Mouse (Mus musculus): Measurements from ENCODE around the gene Fam102a.

The Fam102a gene

GRCm38 (mm10) chr2:32581450-32582095 is 46.4 kb downstream of the Fam102a start:
- DNase-seq (ENCODE audit: extremely low spot score): peak; percentile 63

DNA sequence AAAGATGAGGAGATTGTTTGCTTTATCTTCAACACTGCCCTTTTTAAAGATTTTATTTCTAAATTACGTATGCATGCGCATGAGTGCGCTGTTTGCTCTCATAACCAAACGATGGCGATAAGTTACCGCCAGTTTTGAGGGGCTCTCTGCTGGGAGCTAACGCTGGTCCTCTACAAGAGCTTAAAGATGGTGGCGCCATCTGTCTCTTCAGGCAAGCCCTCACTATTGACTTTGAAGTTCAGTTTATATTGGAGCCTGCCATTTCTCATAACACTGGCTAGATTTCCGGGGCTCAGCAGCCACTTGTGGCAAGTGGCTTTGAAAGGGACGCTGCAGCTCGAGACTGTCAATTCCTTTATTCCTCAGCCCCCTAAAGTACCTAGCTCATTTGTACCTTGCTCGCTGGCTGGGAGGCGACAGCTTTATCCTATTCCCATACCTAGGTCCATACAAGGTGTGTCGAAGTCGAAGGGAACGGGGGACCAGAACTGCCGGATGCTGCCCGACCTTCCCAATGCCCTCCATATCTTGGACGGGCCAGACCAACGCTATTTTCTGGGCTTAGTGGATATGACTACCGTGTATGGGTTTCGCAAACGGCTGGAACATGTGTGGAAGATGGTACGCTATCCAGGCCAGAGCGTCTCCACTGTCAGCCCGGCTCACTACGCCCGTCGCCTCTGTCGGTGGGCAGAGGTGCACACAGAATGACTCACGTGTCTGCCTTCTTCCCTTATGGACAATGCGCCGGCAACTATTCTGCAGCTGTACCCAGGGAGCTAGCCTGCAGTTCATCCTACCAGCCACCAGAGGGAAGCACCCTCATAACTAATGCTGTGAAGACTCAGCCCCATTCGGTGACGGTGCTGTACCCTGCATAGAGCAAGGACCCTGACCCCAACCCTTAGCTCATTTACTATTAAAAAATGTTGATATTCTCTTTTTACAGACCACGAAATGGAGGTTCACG is 48.0 kb downstream of the Fam102a start:
- DNase-seq (ENCODE audit: extremely low spot score): peak; percentile 78

- no peak for DNase-seq (ENCODE audit: extremely low spot score)
Measured at GRCm38 (mm10) chr2:32585149-32585714, 50.1 kb downstream of the Fam102a start.

DNA sequence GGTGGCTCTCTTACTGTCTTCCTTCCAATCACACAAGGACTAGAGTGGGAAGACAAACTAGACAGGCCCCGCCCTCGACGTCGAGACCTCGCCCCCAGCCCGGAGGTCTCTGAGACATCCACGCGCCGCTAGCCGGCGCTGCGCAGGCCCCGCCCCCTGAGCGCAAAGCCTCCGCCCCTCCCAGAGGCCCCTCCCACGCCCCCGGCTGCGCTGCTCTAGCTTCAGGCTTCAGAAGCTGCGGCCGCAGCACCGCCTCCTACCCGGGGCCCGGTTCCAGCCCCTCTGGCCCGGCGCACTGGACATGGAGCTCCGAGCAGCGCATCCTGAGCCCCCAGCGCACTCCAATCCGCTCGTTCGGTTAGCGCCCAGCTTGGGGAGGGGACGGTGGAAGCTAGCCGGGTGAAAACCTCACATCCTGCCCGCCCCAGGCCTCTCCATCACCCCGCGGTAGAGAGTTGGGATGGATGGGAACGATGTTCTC is 51.8 kb downstream of the Fam102a start, which contains the start of gene St6galnac4:
Gene St6galnac4, plus strand, starts transcription at position 225 of the 481 bp plus-strand sequence.
- peak; percentile 96 for DNase-seq (ENCODE audit: extremely low spot score)

GRCm38 (mm10) chr2:32587731-32588321 is 52.7 kb downstream of the Fam102a start:
- no peak for DNase-seq (ENCODE audit: extremely low spot score)

DNA sequence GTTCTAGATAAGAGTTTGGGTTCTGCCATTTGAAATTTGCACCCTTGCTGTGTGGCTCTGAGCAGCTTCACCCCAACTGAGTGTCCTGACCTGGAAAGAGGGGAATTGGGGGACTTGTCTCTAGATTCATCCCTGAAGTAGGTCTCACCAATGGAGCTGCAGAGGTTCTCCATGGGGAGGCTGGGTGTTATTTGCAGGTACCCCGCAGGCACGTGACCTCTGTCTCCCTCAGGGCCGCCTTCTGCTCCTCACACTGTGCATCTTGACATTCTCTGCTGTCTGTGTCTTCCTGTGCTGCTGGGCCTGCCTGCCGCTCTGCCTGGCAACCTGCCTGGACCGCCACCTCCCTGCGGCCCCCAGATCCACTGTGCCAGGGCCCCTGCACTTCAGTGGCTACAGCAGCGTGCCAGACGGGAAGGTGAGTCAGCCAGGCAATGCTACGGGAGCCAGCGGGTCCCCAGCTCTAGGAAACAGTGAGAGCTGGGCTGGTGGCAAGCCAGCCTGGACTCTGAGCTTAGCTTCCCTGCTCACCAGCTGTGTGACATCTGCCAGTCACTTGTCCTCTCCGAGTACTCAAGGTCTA is 54.2 kb downstream of the Fam102a start:
- no peak for DNase-seq (ENCODE audit: extremely low spot score)

GRCm38 (mm10) chr2:32590224-32590623 is 55.1 kb downstream of the Fam102a start:
- DNase-seq (ENCODE audit: extremely low spot score): no peak

- no peak for DNase-seq (ENCODE audit: extremely low spot score)
Measured at GRCm38 (mm10) chr2:32591249-32591648, 56.1 kb downstream of the Fam102a start.

DNA sequence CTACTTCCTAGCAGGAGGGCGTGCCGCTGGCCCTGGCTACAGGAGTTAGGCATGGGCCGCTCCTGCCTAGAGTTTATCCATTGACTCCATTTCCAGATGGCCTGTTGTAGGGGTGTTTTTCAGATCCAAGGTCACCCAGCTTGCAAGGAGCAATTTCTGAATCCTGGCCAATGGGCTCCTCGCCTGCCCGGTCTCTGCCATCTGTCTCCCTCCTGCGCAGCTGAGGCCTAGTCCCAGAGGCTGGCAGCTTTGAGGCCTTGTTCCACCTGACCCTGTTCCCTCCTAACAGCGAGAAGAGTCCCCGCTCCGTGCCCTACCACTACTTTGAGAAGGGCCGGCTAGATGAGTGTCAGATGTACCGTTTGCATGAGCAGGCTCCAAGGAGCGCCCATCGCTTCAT is 61.6 kb downstream of the Fam102a start:
- DNase-seq (ENCODE audit: extremely low spot score): no peak

DNA sequence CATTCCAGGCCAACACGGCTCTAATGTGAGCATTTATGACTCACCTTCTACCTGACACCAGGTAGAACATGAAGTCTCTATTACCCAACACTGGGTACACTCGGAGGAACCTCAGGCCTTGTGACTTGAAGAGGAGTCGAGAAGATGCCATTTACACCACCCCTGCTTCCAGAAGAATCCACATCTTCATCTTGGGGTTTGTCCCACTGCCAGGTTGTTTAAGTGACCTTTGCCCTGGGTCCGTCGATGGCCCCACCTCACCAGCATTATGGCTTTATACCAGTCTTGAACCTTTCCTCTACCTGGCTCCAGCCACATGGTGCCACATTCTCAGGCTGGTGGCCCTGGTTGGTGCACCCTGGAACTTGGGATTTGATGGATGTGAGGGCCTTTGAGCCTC is 62.1 kb downstream of the Fam102a start:
- DNase-seq (ENCODE audit: extremely low spot score): no peak

- DNase-seq (ENCODE audit: extremely low spot score): no peak
Measured at GRCm38 (mm10) chr2:32597699-32598098, 62.6 kb downstream of the Fam102a start.

DNA sequence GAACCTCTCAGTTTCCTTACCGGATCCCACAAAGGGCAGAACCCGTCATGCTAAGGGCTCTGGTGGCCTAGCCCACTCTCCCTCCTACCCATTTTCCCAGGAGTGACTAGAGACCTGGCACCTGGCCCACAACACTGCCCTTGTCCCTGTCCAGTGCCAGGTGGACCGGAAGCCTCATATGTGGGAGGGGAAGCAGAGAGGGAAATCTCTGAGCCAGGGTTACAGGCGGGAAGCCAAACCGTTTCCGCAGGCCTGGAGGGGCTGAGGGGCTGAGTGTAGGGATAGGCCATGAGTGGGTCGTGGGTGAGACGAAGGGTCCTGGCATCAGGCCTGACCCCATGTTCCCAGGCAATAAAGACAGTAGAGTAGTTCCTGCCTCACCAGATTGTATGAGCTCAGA is 63.4 kb downstream of the Fam102a start:
- DNase-seq (ENCODE audit: extremely low spot score): no peak

DNA sequence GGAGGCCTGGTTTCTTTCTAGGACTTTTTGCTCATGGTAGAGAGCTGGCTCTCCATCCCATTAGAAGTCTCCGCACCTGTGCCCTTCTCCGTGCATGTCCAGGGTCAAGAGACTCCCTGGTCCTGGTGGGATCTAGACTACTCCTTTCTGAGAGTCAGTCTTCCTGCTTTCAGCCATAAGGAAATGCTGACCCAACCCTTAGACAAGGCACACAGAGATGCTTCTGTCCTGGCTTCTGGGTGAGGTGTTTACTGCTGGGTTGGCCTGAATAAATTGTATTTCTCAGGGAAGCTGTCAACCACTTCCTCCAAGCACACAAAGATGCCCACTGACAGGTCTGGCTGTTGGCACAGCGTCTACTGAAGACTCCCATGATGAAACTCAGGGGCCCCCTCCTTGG is 64.3 kb downstream of the Fam102a start, which contains the start of gene St6galnac6:
Gene St6galnac6, plus strand, starts transcription at position 301 of the 400 bp plus-strand sequence.
- DNase-seq (ENCODE audit: extremely low spot score): no peak

GRCm38 (mm10) chr2:32601417-32602065 is 66.4 kb downstream of the Fam102a start:
- DNase-seq (ENCODE audit: extremely low spot score): no peak

- DNase-seq (ENCODE audit: extremely low spot score): peak; percentile 93
Measured at GRCm38 (mm10) chr2:32602600-32603054, 67.5 kb downstream of the Fam102a start.

DNA sequence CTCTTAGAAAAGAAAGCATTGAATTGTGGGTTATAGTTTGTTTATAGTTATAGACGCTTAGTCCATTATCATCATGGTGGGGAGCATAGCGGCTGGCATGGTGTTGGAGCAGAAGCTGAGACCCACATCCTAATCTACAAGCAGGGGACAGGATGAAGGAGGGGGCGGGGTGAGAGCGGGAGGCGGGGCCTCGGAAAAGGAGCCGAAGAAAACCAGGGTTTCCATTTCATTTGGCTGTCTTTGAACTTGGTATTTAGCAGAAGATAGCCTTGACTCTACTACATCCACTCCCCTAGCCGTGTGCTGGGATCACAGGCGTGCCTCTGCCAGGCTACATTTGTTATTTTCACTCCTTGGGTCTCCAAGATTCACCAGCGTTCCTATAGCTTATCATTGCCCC is 69.5 kb downstream of the Fam102a start:
- DNase-seq (ENCODE audit: extremely low spot score): no peak

GRCm38 (mm10) chr2:32606161-32607142 is 71.3 kb downstream of the Fam102a start:
- DNase-seq (ENCODE audit: extremely low spot score): peak; percentile 81

GRCm38 (mm10) chr2:32607262-32607947 is 72.3 kb downstream of the Fam102a start:
- DNase-seq (ENCODE audit: extremely low spot score): peak; percentile 67
